Mouse (Mus musculus) intestine, embryonic 15.5 days (tissue): ENCODE data around the gene Fyb. TPM values are rescaled to one million over a fixed set of nuclear protein-coding genes. Genes with fewer than 3 reads are reported as not detected.

Experiments used
- ATAC-seq: fragments of 200-750 bp; cut with Nextera tagmentation; 2 replicates; pipeline ENCODE4 v1.8.0; 2017; ENCODE audit warnings: moderate TSS enrichment, moderate library complexity
- H3K27ac ChIP-seq: fragments of 300-500 bp; sonication (generic); 2 replicates; pipeline ENCODE4 v1.5.1; 2015; ENCODE audit warnings: mild to moderate bottlenecking, inconsistent platforms
- H3K27me3 ChIP-seq: fragments of 300-500 bp; sonication (generic); replicated peaks from 2 replicates; pipeline ENCODE4 v1.6.1; 2015; ENCODE audit warnings: inconsistent platforms
- H3K36me3 ChIP-seq: fragments of 300-500 bp; sonication (generic); 2 replicates; pipeline ENCODE4 v1.6.1; 2015; ENCODE audit warnings: inconsistent platforms
- H3K4me1 ChIP-seq: fragments of 300-500 bp; sonication (generic); replicated peaks from 2 replicates; pipeline ENCODE4 v1.6.1; 2015; ENCODE audit warnings: inconsistent platforms
- H3K4me2 ChIP-seq: fragments of 300-500 bp; sonication (generic); replicated peaks from 2 replicates; pipeline ENCODE4 v1.6.1; 2015; ENCODE audit warnings: mild to moderate bottlenecking, inconsistent platforms
- H3K4me3 ChIP-seq: fragments of 300-500 bp; sonication (generic); replicated peaks from 2 replicates; pipeline ENCODE4 v1.5.1; 2015; ENCODE audit warnings: inconsistent platforms
- H3K9ac ChIP-seq: fragments of 300-500 bp; sonication (generic); 2 replicates; pipeline ENCODE4 v1.6.1; 2015; ENCODE audit warnings: inconsistent platforms
- H3K9me3 ChIP-seq: fragments of 300-500 bp; sonication (generic); 2 replicates; pipeline ENCODE4 v1.6.1; 2016; ENCODE audit warnings: inconsistent platforms
- whole genome bisulfite sequencing: fragments of 180-500 bp; shearing (Covaris S2); methylation state at CpG from one replicate; pipeline ENCODE4 v1.1.7; 2015; 5-methylcytosine and 5-hydroxymethylcytosine counted together
- polyA plus RNA-seq: library from polyadenylated mRNA; unstranded; fragments of >200 nt; fragmentation: Nextera tagmentation; extraction: Ambion mirVana; gene quantifications from 2 replicates; pipeline ENCODE4 v1.2.1, GENCODE M21; 2015

The Fyb gene
- polyA plus RNA-seq, 1 experiment from 2014 or later, result 8.6 TPM

DNA sequence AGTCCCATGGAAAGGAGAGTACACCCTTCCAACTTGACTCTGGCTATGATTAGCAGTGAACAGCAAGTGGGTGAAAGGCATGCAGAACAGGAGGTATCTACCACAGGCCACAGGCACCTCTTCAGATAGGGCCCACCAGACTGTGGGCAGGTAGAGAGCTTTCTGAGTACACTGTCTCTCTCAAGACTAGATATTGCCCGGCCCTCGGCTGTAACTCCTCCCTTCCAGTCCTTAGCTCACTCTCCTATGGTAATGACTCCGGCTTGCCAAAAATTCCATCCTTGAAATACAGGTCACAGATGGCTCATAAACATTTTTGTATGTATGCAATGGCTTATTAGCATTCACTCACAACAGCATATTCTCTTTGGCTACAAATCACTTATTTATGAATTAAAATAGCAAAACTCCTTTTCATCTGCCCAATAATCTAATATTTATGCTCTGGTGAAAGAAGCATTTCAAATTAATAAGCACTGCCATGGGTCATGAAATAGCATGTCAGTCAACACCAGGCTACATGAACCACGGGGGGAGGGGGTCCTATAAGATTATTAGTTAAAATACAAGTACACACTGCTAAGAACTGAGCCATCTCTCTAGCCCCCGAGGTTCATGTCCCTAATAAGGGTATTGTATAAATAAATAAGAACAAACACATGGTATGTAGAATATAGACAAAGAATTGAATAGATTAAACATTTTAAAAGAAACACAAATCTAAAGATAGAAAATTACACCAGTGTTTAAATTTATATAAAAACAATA lies 93.9 kb downstream of the Fyb start:
- WGBS, result 70% methylated on average over 5 of the region's 5 CpGs
- ATAC-seq, result no peak

DNA sequence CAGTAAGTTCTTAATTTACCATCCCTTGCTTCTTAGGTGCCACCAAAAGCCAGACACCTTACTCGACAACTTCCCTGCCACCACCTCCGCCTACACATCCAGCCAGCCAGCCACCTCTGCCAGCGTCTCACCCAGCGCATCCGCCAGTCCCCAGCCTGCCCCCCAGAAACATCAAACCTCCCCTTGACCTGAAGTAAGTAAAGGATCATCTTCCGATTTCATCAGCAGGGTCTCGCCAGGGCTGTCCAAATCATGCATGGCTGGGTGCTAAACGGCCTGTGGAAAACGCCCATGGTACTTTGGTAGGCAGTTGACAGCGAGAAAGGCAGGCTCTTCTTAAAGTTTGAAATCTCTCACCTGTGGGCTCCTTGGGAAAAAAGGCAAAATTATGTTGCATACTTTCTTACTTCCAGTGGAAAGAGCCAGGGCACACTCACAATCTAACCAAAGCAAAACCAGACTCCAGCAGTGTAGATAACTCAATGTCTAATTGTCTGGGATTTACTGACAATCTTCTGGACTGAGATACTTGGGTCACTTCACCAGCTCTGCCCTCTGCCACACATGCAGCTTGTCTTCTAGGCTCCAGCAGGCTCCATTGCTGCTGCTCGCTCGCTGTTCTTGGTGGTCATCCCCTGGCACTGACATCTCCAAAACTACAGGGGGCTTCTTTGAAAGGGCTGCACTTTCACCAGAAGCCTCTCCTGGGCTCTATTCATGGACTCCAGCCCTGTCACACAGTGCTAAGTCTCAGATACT lies 97.1 kb downstream of the Fyb start:
- Histone ChIP-seq H3K27me3 (no peaks in the 10 kb centered on the region), H3K9me3 (no peaks in the 10 kb centered on the region), H3K4me1 (no peaks in the 10 kb centered on the region), H3K4me3 (no peak overlapping the region), H3K36me3 (no peaks in the 10 kb centered on the region), H3K27ac (no peak overlapping the region), H3K9ac (no peak overlapping the region), H3K4me2 (no peak overlapping the region)
- 92% methylated on average over 12 of the region's 12 CpGs for WGBS
- no peak for ATAC-seq

More for the DNA sequence above, 93.9 kb downstream of the Fyb start:
- H3K4me2 ChIP-seq, result no peak overlapping the region
- H3K9ac ChIP-seq, result no peak overlapping the region
- no peak overlapping the region for H3K27ac ChIP-seq
- no peaks in the 10 kb centered on the region for H3K4me1 ChIP-seq
- H3K9me3 ChIP-seq, result no peaks in the 10 kb centered on the region
- H3K27me3 ChIP-seq, result no peaks in the 10 kb centered on the region
- H3K36me3 ChIP-seq, result no peaks in the 10 kb centered on the region
- no peak overlapping the region for H3K4me3 ChIP-seq

DNA sequence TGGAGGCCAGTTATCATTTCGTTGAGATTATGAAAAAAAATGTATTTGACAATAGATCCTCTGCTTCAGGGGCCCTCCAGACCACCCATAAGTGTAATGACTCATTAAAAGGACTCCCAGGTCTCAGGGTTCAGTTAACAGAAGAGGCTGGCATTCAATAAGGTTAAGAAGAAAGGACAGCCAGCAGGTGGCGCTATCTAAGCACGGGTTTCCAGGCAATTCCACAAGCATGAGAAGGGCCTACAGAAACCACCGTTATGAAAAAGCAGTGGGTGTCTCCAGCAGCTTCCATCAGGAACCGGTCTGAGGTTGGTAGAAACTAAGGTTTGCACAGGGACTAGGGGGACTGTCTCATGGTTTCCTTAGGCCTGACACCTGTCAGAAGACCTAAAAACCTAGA lies 99.9 kb downstream of the Fyb start:
- ATAC-seq, result 0 out of 2 replicates have a peak, but pooled peaks have one; percentile 27
- no peaks in the 10 kb centered on the region for H3K36me3 ChIP-seq
- no peak overlapping the region for H3K27ac ChIP-seq
- H3K4me1 ChIP-seq, result no peaks in the 10 kb centered on the region
- no peak overlapping the region for H3K4me2 ChIP-seq
- no peaks in the 10 kb centered on the region for H3K27me3 ChIP-seq
- WGBS, result 12% methylated on average over 5 of the region's 5 CpGs
- no peak overlapping the region for H3K4me3 ChIP-seq
- H3K9ac ChIP-seq, result no peak overlapping the region
- no peaks in the 10 kb centered on the region for H3K9me3 ChIP-seq

DNA sequence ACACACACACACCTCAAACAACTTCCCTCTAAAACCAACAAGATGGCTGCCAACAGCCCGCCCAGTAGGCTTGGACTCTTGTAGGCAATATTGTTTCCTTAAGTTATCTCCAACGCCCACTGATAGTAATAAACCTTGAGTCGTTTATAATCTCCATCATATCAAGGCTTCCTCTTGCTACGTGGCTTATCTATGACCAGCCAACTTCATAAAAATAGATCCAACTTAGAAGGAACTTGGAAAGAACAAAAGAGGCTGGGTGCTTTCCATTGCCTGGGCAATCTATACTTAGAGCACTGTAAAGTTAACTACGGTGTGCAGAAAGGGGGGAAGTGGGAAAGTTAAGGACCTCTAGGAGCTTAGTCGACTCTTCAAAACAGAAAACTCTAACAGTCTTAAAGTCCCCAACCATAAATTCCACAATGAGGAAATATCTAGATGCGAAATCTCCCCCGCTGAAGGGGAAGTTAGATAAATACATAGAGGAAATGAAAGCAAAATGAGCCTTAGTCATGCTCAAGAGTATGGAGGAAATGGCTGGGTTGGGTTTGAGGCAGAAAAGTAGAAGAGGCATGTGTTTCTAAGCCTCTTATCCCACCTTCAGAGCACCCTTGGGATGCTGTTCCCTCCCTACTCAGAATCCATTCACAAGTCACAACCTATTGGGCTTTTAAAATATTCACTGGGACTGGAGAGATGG lies 101.0 kb downstream of the Fyb start:
- Histone ChIP-seq H3K27ac (no peak overlapping the region), H3K4me1 (no peaks in the 10 kb centered on the region), H3K9ac (no peak overlapping the region), H3K9me3 (no peaks in the 10 kb centered on the region), H3K4me3 (no peak overlapping the region), H3K36me3 (no peaks in the 10 kb centered on the region), H3K4me2 (no peak overlapping the region), H3K27me3 (no peaks in the 10 kb centered on the region)
- 73% methylated on average over 8 of the region's 8 CpGs for WGBS
- ATAC-seq, result no peak

DNA sequence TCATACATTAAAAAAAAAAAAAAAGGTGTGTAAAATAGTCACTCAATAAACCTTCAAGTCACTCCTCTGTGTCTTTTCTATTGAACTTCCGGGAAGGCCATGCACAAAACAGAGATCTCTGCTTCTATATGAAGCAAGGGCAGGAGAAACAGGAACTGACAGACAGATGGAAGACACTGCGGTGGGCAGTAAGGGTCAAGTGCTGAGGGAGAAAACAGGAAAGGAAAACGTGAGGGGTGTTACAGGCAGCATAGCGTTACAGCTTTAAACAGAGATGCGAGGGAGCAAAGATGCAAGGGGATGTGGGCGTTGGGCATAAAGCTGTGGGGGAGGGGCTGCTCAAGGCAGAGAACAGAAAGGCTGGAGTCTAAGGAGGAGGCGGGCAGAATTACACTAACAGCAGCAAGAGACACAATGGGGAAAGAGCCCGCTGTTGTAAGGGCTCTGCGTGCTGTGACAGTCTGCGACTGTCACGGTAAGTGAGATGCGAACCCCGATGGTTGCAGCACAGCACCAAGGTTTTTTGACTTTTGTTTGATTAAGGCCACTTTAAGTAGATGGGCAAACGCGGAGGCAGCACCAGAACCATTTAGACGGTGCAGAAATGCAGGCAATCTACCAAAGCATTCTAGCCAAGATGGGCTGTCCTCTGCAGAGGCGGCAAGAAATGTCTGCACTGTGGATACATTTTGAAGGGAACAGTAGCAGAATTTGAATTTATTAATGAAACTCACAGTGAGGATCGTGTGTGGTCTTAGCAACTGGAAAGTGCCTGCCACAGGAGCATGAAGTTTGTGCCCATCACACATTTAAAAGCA lies 101.9 kb downstream of the Fyb start:
- H3K36me3 ChIP-seq, result no peaks in the 10 kb centered on the region
- no peak overlapping the region for H3K9ac ChIP-seq
- no peaks in the 10 kb centered on the region for H3K27me3 ChIP-seq
- H3K27ac ChIP-seq, result no peak overlapping the region
- no peaks in the 10 kb centered on the region for H3K9me3 ChIP-seq
- no peak overlapping the region; the same call in 1 of the 2 replicates for H3K4me3 ChIP-seq
- peak overlapping the region; percentile 48 for H3K4me2 ChIP-seq
- no peaks in the 10 kb centered on the region for H3K4me1 ChIP-seq
- 0 out of 2 replicates have a peak, but pooled peaks have one; percentile 10 for ATAC-seq
- 30% methylated on average over 18 of the region's 18 CpGs for WGBS

DNA sequence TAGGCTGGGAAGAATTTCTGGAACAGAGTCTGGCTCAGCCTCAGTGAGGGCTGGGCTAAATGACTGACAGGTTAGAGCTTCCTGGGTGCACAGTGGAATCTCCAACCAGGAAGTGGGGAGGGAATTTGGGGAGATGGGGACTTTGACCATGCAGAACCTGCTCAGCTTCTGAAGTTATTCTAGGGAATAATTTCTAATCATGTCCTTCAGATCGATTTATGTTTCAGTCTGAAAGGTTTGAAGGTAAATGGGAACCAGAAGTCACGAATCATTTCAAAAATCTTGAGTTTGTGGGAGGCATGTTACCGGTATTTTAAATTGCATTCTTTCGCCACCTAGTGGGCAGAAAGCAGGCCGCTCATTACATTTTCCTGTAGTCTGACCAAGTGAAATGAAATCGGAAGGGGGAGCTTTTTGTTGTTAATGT lies 103.0 kb downstream of the Fyb start:
- Histone ChIP-seq H3K27ac (no peak overlapping the region), H3K9ac (no peak overlapping the region), H3K27me3 (no peaks in the 10 kb centered on the region), H3K36me3 (no peaks in the 10 kb centered on the region), H3K4me1 (no peaks in the 10 kb centered on the region), H3K9me3 (no peaks in the 10 kb centered on the region), H3K4me2 (peak overlapping the region; percentile 20; the same call in 1 of the 2 replicates), H3K4me3 (no peak overlapping the region)
- ATAC-seq, result peak; percentile 85
- 6% methylated on average over 6 of the region's 6 CpGs for WGBS

DNA sequence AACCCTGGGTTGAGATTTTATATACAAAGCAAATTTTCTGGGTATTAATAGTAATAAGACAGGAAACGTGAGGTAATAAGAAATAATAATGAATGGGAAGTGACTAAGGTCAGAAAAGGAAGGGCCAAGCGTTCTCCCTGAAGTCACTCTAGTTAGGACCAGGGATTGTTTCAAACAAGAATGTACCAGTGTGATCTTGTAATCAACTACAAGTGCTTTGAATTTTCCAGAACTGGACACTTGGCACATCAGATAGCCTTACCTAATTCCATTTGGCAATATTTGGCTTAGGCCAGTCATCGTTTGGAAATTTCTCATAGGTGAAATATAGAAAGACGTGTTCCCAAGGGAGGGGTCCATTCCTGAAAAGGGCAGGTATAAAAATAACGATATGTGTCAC lies 103.5 kb downstream of the Fyb start:
- H3K27me3 ChIP-seq, result no peaks in the 10 kb centered on the region
- no peaks in the 10 kb centered on the region for H3K36me3 ChIP-seq
- H3K9me3 ChIP-seq, result no peaks in the 10 kb centered on the region
- H3K4me2 ChIP-seq, result no peak overlapping the region
- H3K27ac ChIP-seq, result no peak overlapping the region
- no peak overlapping the region for H3K9ac ChIP-seq
- no peaks in the 10 kb centered on the region for H3K4me1 ChIP-seq
- 71% methylated on average over 5 of the region's 5 CpGs for WGBS
- H3K4me3 ChIP-seq, result no peak overlapping the region
- no peak for ATAC-seq

DNA sequence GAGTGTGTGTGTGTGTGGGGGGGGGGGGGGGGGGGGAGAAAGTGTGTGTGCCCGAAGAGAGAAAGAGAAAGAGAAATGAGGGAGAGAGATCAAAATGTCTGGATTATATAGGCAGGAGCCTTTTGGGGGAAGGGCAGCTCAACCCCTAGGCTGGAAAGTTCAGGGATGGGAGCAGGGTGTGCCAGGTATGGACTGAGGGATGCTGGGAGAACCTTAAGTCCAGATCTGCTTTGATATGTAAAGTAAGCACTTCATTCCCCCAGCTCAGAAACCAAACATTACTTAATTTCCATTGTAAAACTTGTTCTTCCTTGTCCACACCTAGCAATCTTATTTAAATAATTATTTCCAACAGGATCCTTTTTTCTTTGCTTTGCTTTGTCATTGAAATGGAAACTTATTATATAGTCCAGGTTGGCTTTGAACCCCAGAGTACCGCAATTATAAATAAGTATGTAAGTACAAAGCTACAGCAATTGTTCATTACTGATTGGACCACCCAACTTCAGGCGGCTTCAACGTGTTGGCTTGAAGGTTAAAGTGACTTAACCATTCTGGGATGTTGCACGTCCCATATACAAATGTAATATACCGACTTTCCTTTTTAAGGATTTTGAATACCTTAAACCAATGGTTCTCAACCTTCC lies 105.9 kb downstream of the Fyb start:
- no peaks in the 10 kb centered on the region for H3K27me3 ChIP-seq
- no peak overlapping the region for H3K27ac ChIP-seq
- no peak overlapping the region for H3K4me2 ChIP-seq
- H3K9me3 ChIP-seq, result no peaks in the 10 kb centered on the region
- no peaks in the 10 kb centered on the region for H3K36me3 ChIP-seq
- no peak overlapping the region for H3K4me3 ChIP-seq
- no peak overlapping the region for H3K9ac ChIP-seq
- WGBS, result 85% methylated on average over 5 of the region's 6 CpGs
- ATAC-seq, result no peak
- no peaks in the 10 kb centered on the region for H3K4me1 ChIP-seq

DNA sequence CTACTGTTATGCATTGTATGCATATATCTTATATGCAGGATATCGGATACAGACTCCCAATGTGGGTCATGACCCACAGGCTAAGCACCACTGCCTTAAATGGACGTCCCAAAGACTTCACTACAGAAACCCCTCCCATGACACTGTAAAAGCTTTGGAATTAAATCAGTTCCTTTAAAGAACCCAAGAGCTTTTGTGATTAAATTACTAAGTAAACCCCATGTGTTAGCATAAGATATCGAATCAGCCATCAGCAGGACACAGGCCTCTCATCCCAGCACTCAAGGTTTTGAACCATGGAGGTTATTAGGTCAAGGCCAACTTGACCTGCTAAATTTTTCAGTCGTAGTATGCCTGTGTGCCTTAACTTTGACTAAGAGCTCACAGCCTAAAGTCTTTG lies 106.5 kb downstream of the Fyb start:
- no peaks in the 10 kb centered on the region for H3K36me3 ChIP-seq
- no peaks in the 10 kb centered on the region for H3K9me3 ChIP-seq
- H3K27ac ChIP-seq, result no peak overlapping the region
- no peak for ATAC-seq
- H3K4me1 ChIP-seq, result no peaks in the 10 kb centered on the region
- no peak overlapping the region for H3K4me2 ChIP-seq
- H3K4me3 ChIP-seq, result no peak overlapping the region
- no peaks in the 10 kb centered on the region for H3K27me3 ChIP-seq
- H3K9ac ChIP-seq, result no peak overlapping the region
- 72% methylated on average over 4 of the region's 4 CpGs for WGBS

DNA sequence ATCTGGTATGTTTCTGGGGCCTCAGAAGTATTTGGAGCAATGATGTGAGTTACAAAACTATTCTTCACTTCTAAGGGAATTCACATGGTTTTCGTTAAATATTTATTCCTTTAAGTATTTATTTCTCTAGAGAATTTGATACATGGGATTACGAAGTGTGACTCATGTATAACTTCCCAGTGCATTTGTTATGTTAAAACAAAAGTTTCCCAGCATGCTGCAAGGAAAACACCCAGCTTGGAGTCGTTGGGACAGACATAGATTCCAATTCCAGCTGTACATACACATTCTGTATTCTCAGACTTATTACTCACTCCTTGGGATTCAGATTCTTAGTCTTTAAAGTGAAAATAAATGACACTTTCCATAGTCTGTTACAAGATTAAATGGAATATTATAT lies 112.8 kb downstream of the Fyb start:
- Histone ChIP-seq H3K36me3 (no peaks in the 10 kb centered on the region), H3K4me3 (no peak overlapping the region), H3K27ac (no peak overlapping the region), H3K4me1 (no peaks in the 10 kb centered on the region), H3K9me3 (no peaks in the 10 kb centered on the region), H3K9ac (no peak overlapping the region), H3K4me2 (no peak overlapping the region), H3K27me3 (no peaks in the 10 kb centered on the region)
- no peak for ATAC-seq
- 50% methylated on average over 3 of the region's 3 CpGs for WGBS

DNA sequence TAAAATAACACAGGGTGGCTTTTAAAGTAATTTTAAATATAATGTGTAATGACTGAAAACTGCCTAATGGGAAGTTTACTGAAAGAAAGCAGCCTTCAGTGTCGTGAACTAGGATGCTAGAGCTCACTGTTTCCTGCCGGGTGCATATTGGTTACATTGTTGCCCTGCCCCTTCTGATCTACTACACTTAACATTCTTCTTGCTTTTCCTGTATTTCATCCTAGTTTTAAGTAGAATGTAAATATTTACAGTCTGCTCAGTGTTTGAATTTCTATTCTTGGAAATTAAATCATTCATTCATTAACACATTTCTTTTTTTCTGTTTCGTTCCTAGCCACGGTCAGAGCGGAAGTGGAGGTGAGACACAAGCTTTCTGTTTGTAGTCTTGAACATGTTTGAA lies 119.6 kb downstream of the Fyb start:
- Histone ChIP-seq H3K4me3 (no peak overlapping the region), H3K27ac (no peak overlapping the region), H3K36me3 (no peaks in the 10 kb centered on the region), H3K27me3 (no peaks in the 10 kb centered on the region), H3K9me3 (no peaks in the 10 kb centered on the region), H3K4me1 (no peaks in the 10 kb centered on the region), H3K4me2 (no peak overlapping the region), H3K9ac (no peak overlapping the region)
- 35% methylated on average over 5 of the region's 5 CpGs for WGBS
- no peak for ATAC-seq
